Mouse (Mus musculus): ENCODE measurements around the gene Agfg2. TPM values are rescaled to one million over a fixed set of nuclear protein-coding genes. Genes with fewer than 3 reads are reported as not detected.
"Not testable (repeated sequence)": the region's sequence is repeated elsewhere in the genome, so short reads cannot be mapped to it uniquely, and the experiment has no call there.

Gene Agfg2
- polyA plus RNA-seq, 2 experiments: 13.4 to 16.3 TPM

DNA sequence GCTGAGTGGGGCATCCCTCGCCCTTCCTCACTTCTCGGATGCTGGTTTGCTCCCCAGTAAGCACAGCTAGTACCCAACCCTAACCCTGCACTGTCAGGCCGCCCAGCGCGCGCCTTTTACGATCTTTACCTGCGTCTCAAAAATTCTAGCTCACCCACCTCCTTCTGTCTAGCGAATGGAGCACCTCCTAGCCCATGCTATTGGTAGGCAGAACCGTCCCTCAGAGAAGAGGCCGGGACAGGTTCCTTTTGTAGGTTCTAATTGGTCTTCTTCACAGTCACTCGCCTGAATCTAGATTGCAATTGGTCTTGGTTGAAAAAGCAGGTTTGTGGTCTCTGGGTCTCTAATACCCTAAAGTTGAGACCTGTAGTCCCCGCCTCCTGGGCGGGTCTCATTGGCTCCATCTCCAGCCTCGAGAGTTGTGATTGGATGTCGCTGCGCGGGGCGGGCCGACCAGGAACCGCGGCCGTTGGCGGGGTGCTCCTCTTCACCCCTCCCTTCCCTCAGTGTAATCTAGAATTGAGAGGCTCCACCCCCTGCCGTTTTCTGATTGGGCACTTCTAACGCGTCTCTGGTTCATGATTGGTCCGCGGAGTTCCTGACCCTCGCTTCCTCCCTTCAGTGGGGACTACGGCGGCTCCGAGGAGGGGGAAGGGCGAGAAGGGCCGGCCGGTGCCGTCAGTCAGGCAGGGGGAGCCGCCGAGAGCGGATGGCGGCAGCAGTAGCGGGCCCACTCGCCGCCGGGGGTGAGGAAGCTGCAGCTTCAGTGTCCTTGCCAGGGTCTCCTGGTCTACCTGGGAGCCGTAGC, 55.8 kb downstream of the Agfg2 start, which contains the start of the genes Fbxo24, Lrch4 and Gm20605:
Gene Fbxo24, minus strand, starts transcription at position 505 of the 808 bp plus-strand sequence.
Gene Lrch4, plus strand, starts transcription at position 624 of the 808 bp plus-strand sequence.
Gene Gm20605, plus strand, starts transcription at position 678 of the 808 bp plus-strand sequence.
- peak within 1 kb of the TSS; percentile 86 for H3K27ac ChIP-seq (replicated peaks; ENCODE audit: low read depth, low read length)
- H3K9ac ChIP-seq (ENCODE audit: low read depth, low read length, severe bottlenecking): peak within 1 kb of the TSS; percentile 73
- DNase-seq (ENCODE audit: low spot score) (peak; percentile 100), ATAC-seq (ENCODE audit: low FRiP score, low read depth) (peak; percentile 97)
- H3K4me3 ChIP-seq (replicated peaks; ENCODE audit: low read length): peak within 1 kb of the TSS; percentile 98
- H3K4me1 ChIP-seq (ENCODE audit: control insufficient read depth, insufficient read depth, low read length): peaks cover 16% of the 10 kb centered on the region
- under 1% methylated on average over 45 of the region's 46 CpGs for WGBS
- H3K4me2 ChIP-seq (replicated peaks; ENCODE audit: low read depth, low read length, severe bottlenecking): peak within 1 kb of the TSS; percentile 77
- H3K9me3 ChIP-seq (ENCODE audit: control insufficient read depth, low read length): no peaks in the 10 kb centered on the region
- peak; percentile 91; the same call in 1 of the 2 replicates for TF ChIP-seq POLR2A (IDR thresholded peaks at IDR 0.05; ENCODE audit: borderline replicate concordance, extremely low read depth, insufficient read depth, insufficient read length)
- no peaks in the 10 kb centered on the region for H3K27me3 ChIP-seq (ENCODE audit: control insufficient read depth, insufficient read depth, low read length)
- peaks cover 15% of the 10 kb centered on the region for H3K36me3 ChIP-seq (ENCODE audit: control insufficient read depth, insufficient read depth, low read length)

- Histone ChIP-seq H3K27me3 (ENCODE audit: control insufficient read depth, insufficient read depth, low read length) (no peaks in the 10 kb centered on the region), H3K9ac (ENCODE audit: low read depth, low read length, severe bottlenecking) (peak overlapping the region; percentile 56), H3K27ac (replicated peaks; ENCODE audit: low read depth, low read length) (peak overlapping the region; percentile 86), H3K36me3 (ENCODE audit: control insufficient read depth, insufficient read depth, low read length) (peaks cover 8% of the 10 kb centered on the region), H3K9me3 (ENCODE audit: control insufficient read depth, low read length) (no peaks in the 10 kb centered on the region), H3K4me1 (ENCODE audit: control insufficient read depth, insufficient read depth, low read length) (peaks cover 16% of the 10 kb centered on the region), H3K4me3 (replicated peaks; ENCODE audit: low read length) (peak overlapping the region; percentile 98), H3K4me2 (replicated peaks; ENCODE audit: low read depth, low read length, severe bottlenecking) (peak overlapping the region; percentile 77)
- no peak for ATAC-seq (ENCODE audit: low FRiP score, low read depth)
- DNase-seq (ENCODE audit: low spot score): no peak
- TF ChIP-seq POLR2A (IDR thresholded peaks at IDR 0.05; ENCODE audit: borderline replicate concordance, extremely low read depth, insufficient read depth, insufficient read length): no peak
- under 1% methylated on average over 9 of the region's 9 CpGs for WGBS
Observed at GRCm38 (mm10) chr5:137627991-137628390, 56.5 kb downstream of the Agfg2 start.

DNA sequence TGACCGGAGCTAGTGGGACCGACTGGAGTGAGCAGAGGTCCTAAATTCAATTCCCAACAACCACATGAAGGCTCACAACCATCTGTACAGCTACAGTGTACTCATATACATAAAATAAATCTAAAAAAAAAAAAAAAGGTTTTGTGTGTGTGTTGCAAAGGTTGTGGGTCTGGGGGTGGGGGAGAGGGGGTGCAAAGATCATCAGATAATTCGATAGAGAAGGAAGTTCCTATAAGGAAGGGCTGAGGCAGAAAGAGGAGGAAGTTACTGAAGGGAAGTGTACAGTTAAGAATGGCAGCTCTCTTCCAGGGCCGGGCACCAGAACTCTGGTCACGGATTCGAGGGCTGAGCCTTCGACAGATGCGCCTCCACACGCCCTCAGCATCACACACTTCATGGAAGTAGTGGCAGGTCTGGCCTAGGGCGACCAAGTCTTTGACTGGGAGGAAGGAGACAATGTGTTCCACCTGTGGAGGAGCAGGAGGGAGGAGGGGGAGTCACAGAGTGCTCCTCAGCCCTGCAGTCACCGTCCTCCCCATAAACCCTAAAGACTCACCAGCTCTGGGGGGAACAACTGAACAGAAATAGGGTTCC, 60.5 kb downstream of the Agfg2 start:
- ATAC-seq (ENCODE audit: low FRiP score, low read depth): no peak
- no peak for DNase-seq (ENCODE audit: low spot score)
- Histone ChIP-seq H3K4me3 (replicated peaks; ENCODE audit: low read length) (no peak overlapping the region), H3K9ac (ENCODE audit: low read depth, low read length, severe bottlenecking) (no peak overlapping the region), H3K4me1 (ENCODE audit: control insufficient read depth, insufficient read depth, low read length) (peaks cover 4% of the 10 kb centered on the region; the same call in 1 of the 2 replicates), H3K27me3 (ENCODE audit: control insufficient read depth, insufficient read depth, low read length) (no peaks in the 10 kb centered on the region), H3K4me2 (replicated peaks; ENCODE audit: low read depth, low read length, severe bottlenecking) (no peak overlapping the region), H3K27ac (replicated peaks; ENCODE audit: low read depth, low read length) (no peak overlapping the region), H3K9me3 (ENCODE audit: control insufficient read depth, low read length) (no peaks in the 10 kb centered on the region), H3K36me3 (ENCODE audit: control insufficient read depth, insufficient read depth, low read length) (no peaks in the 10 kb centered on the region)
- WGBS: 85% methylated on average over 11 of the region's 11 CpGs
- TF ChIP-seq POLR2A (IDR thresholded peaks at IDR 0.05; ENCODE audit: borderline replicate concordance, extremely low read depth, insufficient read depth, insufficient read length): no peak

- Histone ChIP-seq H3K4me1 (ENCODE audit: control insufficient read depth, insufficient read depth, low read length) (peaks cover 27% of the 10 kb centered on the region), H3K4me2 (replicated peaks; ENCODE audit: low read depth, low read length, severe bottlenecking) (no peak overlapping the region), H3K36me3 (ENCODE audit: control insufficient read depth, insufficient read depth, low read length) (no peaks in the 10 kb centered on the region), H3K27ac (replicated peaks; ENCODE audit: low read depth, low read length) (no peak overlapping the region), H3K9me3 (ENCODE audit: control insufficient read depth, low read length) (no peaks in the 10 kb centered on the region), H3K4me3 (replicated peaks; ENCODE audit: low read length) (no peak overlapping the region), H3K9ac (ENCODE audit: low read depth, low read length, severe bottlenecking) (no peak overlapping the region), H3K27me3 (ENCODE audit: control insufficient read depth, insufficient read depth, low read length) (no peaks in the 10 kb centered on the region)
- 94% methylated on average over 7 of the region's 7 CpGs for WGBS
- DNase-seq (ENCODE audit: low spot score): no peak
- no peak for TF ChIP-seq POLR2A (IDR thresholded peaks at IDR 0.05; ENCODE audit: borderline replicate concordance, extremely low read depth, insufficient read depth, insufficient read length)
- ATAC-seq (ENCODE audit: low FRiP score, low read depth): no peak
Observed at GRCm38 (mm10) chr5:137615347-137615746, 69.2 kb downstream of the Agfg2 start.

GRCm38 (mm10) chr5:137614921-137615320, 69.6 kb downstream of the Agfg2 start:
- WGBS: 88% methylated on average over 2 of the region's 2 CpGs
- H3K4me1 ChIP-seq (ENCODE audit: control insufficient read depth, insufficient read depth, low read length): peaks cover 31% of the 10 kb centered on the region
- not testable (repeated sequence) for H3K4me3 ChIP-seq (replicated peaks; ENCODE audit: low read length); DNase-seq (ENCODE audit: low spot score); H3K9ac ChIP-seq (ENCODE audit: low read depth, low read length, severe bottlenecking); H3K9me3 ChIP-seq (ENCODE audit: control insufficient read depth, low read length); H3K27me3 ChIP-seq (ENCODE audit: control insufficient read depth, insufficient read depth, low read length); ATAC-seq (ENCODE audit: low FRiP score, low read depth); H3K4me2 ChIP-seq (replicated peaks; ENCODE audit: low read depth, low read length, severe bottlenecking); H3K27ac ChIP-seq (replicated peaks; ENCODE audit: low read depth, low read length); H3K36me3 ChIP-seq (ENCODE audit: control insufficient read depth, insufficient read depth, low read length)

All from limb, embryonic 14.5 days (tissue).